Mouse (Mus musculus) cerebellum, postnatal 14 days (tissue): ENCODE results near the gene Lmnb2.

Experiments used
- DNase-seq, 2 experiments: peaks; one replicate each; pipeline ENCODE4 v3.0.0; 2021; ENCODE audit warnings: mixed read lengths in 2 of 2

The Lmnb2 gene

DNA sequence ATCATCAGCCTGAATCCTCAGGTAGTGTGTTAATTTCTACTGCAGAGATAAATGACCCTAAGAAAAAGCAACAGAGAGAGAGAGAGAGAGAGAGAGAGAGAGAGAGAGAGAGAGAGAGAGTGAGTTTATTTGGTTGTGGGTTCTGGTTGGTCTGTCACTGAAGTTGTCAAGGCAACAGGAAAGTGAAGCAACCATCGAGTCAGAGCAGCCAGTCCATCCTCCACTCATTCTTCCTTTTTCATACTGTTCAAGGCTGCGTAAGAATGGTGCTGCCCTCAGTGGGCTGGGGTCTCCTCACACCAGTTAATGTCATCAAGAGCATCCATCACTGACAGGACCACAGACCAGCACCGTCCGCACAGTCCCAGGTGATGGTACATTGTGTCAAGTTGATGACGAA lies 26.2 kb upstream of the Lmnb2 start:
- no peak for DNase-seq

- DNase-seq: no peak
Observed at GRCm38 (mm10) chr10:80943701-80944100, 25.7 kb upstream of the Lmnb2 start.

GRCm38 (mm10) chr10:80942919-80943318 lies 24.9 kb upstream of the Lmnb2 start:
- DNase-seq: no peak

DNA sequence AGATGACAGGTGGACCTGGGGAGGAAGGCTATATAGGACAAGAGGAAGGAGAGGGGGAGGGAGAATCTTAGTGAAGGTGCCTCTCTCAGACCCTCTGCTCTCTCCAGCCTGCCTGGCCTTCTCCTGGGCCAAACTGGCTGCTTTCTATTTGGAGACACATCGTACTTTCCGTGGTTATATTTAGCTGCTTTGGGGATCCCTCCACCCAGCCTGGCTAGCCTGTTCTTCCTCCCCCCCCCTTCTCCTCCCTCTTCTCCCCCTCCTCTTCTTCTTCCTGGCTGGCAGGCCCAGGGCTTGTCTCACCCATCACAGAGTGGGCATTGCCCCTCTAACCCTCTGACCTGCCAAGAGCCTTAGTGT lies 22.9 kb upstream of the Lmnb2 start:
- no peak for DNase-seq

GRCm38 (mm10) chr10:80940320-80940987 lies 22.4 kb upstream of the Lmnb2 start:
- DNase-seq: peak in 1 of 2 experiments; percentile 59

DNA sequence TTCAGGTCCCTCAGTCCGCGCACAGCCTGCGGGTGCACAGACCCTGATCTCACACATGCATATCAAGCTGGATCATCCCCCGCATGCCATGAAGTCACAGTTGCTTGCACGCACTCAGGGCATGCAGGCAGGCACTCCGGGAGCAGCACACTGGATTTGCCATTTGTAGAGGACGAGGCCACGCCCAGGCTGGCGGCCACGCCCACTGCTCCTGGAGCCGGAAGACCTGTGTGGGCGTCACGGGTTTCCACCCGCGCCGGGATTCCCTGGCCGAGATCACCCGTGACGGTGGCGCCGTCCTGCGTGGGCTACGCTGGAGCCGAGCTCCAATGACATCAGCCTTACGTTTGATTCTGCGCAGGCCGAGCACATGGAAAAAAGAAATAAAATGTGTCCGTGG lies 21.6 kb upstream of the Lmnb2 start:
- DNase-seq: peak; percentile 70 to 73

GRCm38 (mm10) chr10:80938831-80939550 lies 20.9 kb upstream of the Lmnb2 start:
- peak in 1 of 2 experiments; percentile 33 for DNase-seq

DNA sequence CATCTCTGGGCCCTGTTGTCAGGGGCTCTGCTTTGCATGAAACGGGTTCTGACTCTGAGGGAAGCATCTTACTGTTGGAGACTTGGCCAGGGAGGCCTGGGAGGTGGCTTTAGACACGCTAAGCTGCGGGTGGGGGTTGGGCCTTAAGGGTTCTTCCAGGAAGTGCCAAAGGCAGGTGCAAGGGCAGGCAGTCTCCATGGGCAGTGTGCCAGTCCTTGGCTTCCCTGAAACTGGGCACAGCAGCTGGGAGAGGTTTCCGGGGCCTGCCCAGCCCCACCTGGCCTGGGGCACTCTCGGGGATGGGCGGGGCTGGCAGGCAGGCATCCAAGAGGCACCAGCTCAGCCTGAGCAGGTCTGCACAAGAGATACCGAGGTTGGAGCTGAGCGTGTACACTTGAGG lies 19.6 kb upstream of the Lmnb2 start:
- peak; percentile 58 to 80 for DNase-seq

DNA sequence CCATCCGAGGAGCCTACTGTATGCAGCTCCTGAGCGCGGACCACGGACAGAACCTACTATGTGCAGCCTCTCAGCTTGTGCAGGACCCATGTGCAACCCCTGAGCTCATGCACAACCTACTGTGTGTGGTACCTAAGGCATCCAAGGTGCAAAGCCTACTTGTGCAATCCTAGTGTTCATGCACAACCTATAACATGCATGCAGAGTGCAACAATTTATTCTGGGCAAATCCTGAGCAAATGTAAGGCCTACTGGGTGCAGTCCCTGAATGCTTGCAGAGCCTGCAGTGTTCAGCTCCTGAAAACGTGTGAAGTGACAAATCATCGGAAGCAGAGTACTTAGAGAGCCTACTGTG lies 18.7 kb upstream of the Lmnb2 start:
- no peak for DNase-seq

GRCm38 (mm10) chr10:80936135-80936809 lies 18.2 kb upstream of the Lmnb2 start:
- peak; percentile 75 to 79 for DNase-seq

- DNase-seq: no peak
Observed at GRCm38 (mm10) chr10:80935698-80936097, 17.7 kb upstream of the Lmnb2 start.

DNA sequence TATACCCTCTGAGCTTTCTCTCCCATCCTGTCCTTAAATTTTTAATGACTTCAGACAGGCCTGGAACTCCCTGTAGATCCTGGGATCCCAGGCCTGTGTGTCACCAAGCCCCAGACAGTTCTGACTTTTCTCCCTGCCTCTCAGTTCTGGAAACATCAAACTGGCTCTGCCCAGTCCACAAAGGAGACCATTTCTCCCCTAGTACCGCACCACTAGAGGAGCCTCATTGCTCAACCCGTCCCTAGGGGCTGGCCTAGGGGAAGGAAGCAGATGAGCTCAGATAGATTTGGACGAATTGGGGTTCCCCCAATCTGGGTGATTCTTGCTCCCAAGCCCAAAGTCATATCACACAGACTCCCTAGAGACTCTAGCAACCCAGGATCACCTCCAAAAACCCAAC lies 17.2 kb upstream of the Lmnb2 start:
- DNase-seq: no peak

DNA sequence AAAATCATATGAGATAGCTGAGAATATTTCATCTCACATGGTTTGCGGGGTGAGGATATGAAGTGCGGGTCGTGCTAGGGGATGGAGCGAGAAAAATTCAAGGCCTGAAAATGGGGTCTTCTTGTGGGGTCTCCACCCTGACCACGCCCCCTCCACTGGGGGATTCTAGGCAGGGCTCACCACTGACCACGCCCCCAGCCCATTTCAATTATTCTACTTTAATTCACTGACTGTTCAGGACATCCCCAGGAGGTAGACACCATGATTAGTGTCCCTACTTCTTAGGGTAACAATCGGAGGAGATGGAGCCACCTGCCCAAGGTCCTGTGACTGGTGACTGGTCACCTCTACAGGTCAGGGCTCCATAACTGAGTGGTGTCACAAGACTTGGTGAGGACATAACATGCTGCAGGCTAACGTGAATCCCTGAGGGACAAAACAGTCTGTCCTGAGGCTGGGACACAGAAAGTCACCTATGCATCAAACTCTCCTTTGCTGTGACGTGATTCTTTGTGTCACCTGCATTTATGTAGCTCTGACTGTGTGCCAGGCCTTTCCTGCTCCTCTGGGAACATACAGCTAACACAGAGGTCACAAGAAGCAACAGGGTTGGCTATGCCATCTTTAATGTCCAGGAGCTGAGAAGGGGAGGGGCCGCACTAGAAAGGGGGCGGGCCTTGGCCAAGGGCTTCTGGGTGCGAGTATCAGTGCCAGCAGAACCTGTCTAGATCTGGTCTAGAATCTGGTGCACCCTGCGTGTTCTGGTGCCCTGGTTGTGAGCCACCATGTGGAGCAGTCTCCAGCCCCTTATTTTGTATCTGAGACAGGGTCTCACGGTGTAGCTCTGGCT lies 16.3 kb upstream of the Lmnb2 start:
- DNase-seq: no peak

DNA sequence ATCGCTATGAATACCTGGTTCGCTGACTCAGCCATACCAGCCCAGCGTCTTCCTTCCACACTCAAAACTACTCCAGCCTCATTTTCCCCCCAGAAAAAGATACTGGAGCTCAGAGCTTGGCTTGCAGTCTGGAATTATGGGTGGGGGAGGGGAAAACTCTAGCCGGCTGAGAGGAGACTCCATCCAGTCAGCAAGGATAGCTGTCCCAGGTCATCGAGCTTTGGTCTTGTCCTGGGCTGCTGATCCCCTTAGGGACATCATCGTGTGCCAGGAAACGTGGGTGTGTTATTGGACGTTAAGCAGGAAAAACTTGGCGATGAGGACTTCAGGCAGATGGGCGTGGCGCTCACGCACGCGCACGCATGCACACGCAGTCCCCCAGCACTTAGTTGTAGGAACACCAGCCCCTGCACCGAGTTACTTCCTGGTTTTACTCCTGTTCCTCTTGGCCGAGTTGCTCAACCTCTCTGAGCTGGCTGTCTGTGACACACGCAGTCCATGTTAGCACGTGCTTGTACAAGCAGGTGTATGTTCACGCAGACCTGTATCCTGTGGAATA lies 15.5 kb upstream of the Lmnb2 start:
- DNase-seq: peak in 1 of 2 experiments; percentile 34

DNA sequence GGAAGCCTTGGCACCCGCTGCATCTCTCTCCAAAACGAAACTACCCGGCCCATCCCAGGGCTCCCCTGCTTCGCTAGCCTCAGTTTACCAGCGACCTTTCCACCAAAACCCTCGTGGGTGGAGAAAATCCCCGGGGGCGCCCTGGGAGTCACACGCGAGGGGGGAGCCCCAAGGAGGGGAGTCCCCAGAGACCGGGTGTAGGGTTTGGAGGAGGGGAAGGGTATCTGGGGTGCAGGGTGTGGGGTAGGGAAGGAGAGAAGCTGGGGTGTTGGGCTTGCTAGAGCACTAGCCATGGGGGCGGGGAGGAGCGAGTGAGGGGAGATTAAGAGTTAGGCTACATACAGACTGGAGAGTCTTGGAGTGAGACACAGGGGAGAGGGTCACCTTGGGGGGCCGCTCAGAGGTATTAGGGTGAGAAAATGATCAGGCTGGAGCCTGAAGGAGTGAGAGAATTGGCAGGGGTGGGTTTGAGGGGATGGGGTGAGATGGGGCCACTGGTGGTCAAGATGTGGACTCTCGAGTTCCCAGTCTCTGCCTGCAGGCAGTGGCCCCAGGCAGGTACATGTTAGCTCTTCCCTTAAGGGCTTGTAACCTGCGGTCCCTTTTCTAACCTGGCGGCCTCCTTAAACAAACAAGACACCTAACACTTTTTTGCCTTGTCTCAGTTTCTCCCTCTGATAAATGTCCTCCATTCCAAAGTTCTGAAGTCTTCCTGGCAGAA lies 14.8 kb upstream of the Lmnb2 start:
- DNase-seq: peak in 1 of 2 experiments; percentile 34

DNA sequence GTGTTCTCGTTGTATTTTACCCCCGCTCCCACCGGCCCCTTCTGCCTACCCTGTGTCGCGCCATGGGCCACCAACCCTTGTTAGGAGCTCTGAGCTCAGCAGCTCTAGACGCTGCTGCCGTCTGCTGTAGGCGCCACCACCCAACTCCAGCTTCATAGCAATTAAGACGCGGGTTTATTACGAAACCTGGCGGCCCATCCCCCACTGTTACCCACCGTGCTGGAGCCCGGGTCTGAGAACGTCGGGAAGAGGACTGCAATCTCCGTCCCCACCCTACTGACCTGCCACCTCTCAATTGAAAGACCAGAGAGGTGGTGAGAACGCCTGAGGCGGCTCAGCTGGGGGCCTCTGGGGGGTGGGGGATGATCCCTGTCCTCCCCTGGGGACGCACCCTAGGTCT lies 14.2 kb upstream of the Lmnb2 start:
- DNase-seq: peak in 1 of 2 experiments; percentile 65

GRCm38 (mm10) chr10:80931695-80932094 lies 13.7 kb upstream of the Lmnb2 start:
- peak in 1 of 2 experiments; percentile 58 for DNase-seq

DNA sequence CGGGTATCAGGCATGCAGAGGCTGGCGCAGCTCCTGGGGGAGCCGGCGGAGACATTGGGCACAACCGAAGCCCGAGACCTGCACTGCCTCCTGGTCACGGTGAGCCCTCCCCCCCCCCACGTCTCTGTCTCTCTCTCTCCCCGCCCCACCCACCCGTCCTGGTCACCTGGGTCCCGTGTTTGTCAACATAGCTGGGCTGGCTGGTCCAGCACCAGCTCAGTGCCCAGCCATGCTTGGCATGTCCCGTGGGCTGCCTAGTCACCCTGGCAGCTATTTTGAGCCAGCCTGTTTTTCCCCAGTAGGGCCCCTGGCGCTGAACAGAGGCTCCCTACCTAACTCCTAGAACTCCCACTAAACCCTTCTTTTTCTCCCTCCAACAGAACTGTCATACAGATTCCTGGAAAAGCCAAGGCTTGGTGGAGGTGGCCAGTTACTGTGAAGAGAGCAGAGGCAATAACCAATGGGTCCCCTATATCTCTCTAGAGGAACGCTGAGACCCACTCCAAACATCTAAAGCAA lies 13.2 kb upstream of the Lmnb2 start:
- peak in 1 of 2 experiments; percentile 54 for DNase-seq

GRCm38 (mm10) chr10:80930361-80931152 lies 12.5 kb upstream of the Lmnb2 start:
- peak; percentile 75 to 76 for DNase-seq

DNA sequence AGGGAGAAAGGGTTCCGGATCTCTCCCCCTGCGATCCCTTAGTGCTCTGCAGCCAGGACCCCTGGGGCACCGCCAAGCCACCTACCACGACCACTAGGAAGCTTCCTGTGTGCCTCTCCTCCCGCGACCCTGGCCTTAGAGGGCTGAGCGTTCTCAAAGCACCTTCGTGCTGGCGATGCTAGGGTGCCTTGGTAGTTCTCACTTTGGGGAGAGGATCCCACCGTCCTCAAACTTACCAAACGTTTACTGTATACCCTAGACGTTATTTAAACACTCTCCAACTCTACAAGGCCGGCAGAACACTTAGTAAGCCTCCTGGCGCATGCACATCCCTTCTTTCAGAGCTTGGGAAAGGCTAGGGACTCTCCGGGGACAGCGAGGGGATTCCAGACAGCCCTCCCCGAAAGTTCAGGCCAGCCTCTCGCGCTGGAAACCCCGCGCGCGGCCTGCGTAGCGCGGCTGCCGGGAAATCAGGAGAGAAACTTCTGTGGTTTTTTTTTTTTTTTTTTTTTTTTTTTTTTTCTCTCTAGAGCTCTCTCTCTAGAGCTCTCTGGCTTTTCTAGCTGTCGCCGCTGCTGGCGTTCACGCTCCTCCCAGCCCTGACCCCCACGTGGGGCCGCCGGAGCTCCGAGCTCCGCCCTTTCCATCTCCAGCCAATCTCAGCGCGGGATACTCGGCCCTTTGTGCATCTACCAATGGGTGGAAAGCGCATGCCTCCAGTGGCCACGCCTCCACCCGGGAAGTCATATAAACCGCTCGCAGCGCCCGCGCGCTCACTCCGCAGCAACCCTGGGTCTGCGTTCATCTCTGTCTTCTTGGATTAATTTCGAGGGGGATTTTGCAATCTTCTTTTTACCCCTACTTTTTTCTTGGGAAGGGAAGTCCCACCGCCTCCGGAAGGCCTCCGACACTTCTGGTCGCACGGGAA lies 11.5 kb upstream of the Lmnb2 start, which contains the start of gene Gadd45b:
TSS of gene Gadd45b (plus strand) at position 775 of the 928 bp plus-strand sequence.
- peak; percentile 99 for DNase-seq
